Mouse (Mus musculus): ENCODE measurements around the gene Olfr437. TPM values are rescaled to one million over a fixed set of nuclear protein-coding genes. Genes with fewer than 3 reads are reported as not detected.

Gene Olfr437
- total and polyA plus RNA-seq, 3 experiments: not detected

GRCm38 (mm10) chr6:43178129-43178528 lies 15.0 kb downstream of the Olfr437 start:
- DNase-seq (ENCODE audit: low read depth, low spot score): no peak
- Histone ChIP-seq H3K79me2 (ENCODE audit: control insufficient read depth, insufficient read depth, low read length, poor library complexity) (no peaks in the 10 kb centered on the region), H3K9ac (ENCODE audit: control insufficient read depth, low read depth, low read length, poor library complexity, severe bottlenecking) (no peak overlapping the region), H3K9me3 (replicated peaks; ENCODE audit: insufficient read depth, low read length) (no peaks in the 10 kb centered on the region), H3K27ac (ENCODE audit: control insufficient read depth, low read depth, low read length) (no peak overlapping the region), H3K4me1 (ENCODE audit: control insufficient read depth in 1 of 2, insufficient read depth in 2 of 2, low read length in 2 of 2) (no peaks in the 10 kb centered on the region), H3K27me3 (ENCODE audit: control insufficient read depth in 1 of 2, insufficient read depth in 2 of 2, low read length in 2 of 2) (no peaks in the 10 kb centered on the region), H3K4me3 (ENCODE audit: control insufficient read depth in 1 of 2, insufficient read depth in 1 of 2, low read depth in 2 of 2, low read length in 2 of 2) (no peak overlapping the region), H3K36me3 (ENCODE audit: control insufficient read depth in 1 of 2, insufficient read depth in 2 of 2, low read length in 2 of 2) (no peaks in the 10 kb centered on the region)
- no peak for TF ChIP-seq USF1 (IDR thresholded peaks at IDR 0.05; ENCODE audit: low read depth, low read length)
- TF ChIP-seq MAX (IDR thresholded peaks at IDR 0.05; ENCODE audit: low read length): no peak
- no peak for TF ChIP-seq RCOR1 (IDR thresholded peaks at IDR 0.05; ENCODE audit: low read depth, low read length)
- TF ChIP-seq TBP (IDR thresholded peaks at IDR 0.05; ENCODE audit: low read depth, low read length): no peak
- no peak for TF ChIP-seq CTCF (IDR thresholded peaks at IDR 0.05 in 2 of 3, conservative IDR thresholded peaks at IDR 0.05 in 1 of 3; ENCODE audit: control insufficient read depth in 1 of 3, insufficient read depth in 1 of 3, low read depth in 2 of 3, low read length in 3 of 3, poor library complexity in 1 of 3, severe bottlenecking in 1 of 3)
- TF ChIP-seq NELFE (IDR thresholded peaks at IDR 0.05; ENCODE audit: low read depth, low read length): no peak
- TF ChIP-seq JUND (IDR thresholded peaks at IDR 0.05; ENCODE audit: low read depth, low read length): no peak
- TF ChIP-seq ZC3H11A (IDR thresholded peaks at IDR 0.05; ENCODE audit: low read depth, low read length): no peak
- no peak for TF ChIP-seq TAL1 (IDR thresholded peaks at IDR 0.05; ENCODE audit: low read length)
- no peak for TF ChIP-seq POLR2A (IDR thresholded peaks at IDR 0.05; ENCODE audit: control insufficient read depth in 1 of 2, insufficient read depth in 1 of 2, low read depth in 1 of 2, low read length in 2 of 2, poor library complexity in 1 of 2)
- TF ChIP-seq MAFK (IDR thresholded peaks at IDR 0.05; ENCODE audit: borderline replicate concordance, low read depth, low read length): no peak
- no peak for TF ChIP-seq EP300 (IDR thresholded peaks at IDR 0.05; ENCODE audit: low read depth in 1 of 2, low read length in 2 of 2)
- TF ChIP-seq POLR2AphosphoS5 (IDR thresholded peaks at IDR 0.05; ENCODE audit: borderline replicate concordance, low read depth, low read length): no peak
- no peak for TF ChIP-seq TCF12 (IDR thresholded peaks at IDR 0.05; ENCODE audit: low read depth, low read length)
- no peak for TF ChIP-seq RAD21 (IDR thresholded peaks at IDR 0.05; ENCODE audit: low read depth, low read length)
- TF ChIP-seq HCFC1 (IDR thresholded peaks at IDR 0.05; ENCODE audit: low read depth, low read length): no peak
- no peak for TF ChIP-seq ELF1 (IDR thresholded peaks at IDR 0.05; ENCODE audit: low read depth, low read length)
- TF ChIP-seq GATA1 (IDR thresholded peaks at IDR 0.05; ENCODE audit: low read depth, low read length): no peak
- no peak for TF ChIP-seq POLR2AphosphoS2 (IDR thresholded peaks at IDR 0.05; ENCODE audit: low read length)

DNA sequence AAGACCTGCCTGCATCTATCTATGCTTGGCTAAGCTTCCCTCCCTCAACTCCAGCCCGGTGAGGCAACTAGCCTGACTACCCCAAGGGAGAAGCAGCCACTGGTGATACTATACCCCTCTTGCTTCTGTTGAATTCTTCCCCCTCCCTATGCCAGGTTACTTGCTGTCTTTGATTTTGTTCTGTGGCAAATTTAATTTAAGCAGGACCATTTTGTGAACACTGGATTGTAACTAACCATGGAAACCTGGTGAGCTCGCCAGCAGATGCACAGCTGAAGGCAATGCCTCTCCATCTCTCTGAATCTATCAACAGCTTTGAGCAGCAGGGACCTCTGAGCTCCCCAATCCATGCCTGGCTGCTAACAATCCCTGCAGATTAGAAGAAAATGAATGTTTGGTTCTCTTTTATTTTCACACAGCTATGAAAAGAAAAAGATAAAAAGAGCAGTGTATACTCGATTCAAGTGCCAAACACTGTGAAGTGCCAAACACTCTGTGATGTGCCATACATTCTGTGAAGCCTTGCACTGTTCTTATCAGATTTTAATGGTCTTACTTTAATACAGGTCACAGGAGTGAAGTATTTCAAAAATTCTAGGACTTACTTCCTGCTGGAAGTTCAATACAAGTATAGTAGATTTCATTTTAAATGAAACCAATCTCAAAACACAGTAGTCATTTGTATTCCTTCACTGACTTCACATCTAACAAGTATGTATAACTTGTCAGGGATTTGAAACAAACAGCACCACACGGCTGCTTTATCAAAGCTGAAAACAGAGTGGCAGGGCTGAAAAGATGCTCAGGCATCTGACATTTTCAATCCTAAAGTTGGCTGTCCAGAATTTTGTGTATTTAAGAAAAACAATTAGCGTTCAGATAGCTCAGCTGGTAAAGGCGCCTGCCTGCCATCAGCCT lies 15.8 kb downstream of the Olfr437 start:
- no peak overlapping the region for H3K9ac ChIP-seq (ENCODE audit: control insufficient read depth, low read depth, low read length, poor library complexity, severe bottlenecking)
- no peaks in the 10 kb centered on the region for H3K9me3 ChIP-seq (replicated peaks; ENCODE audit: insufficient read depth, low read length)
- H3K79me2 ChIP-seq (ENCODE audit: control insufficient read depth, insufficient read depth, low read length, poor library complexity): no peaks in the 10 kb centered on the region
- no peak overlapping the region for H3K27ac ChIP-seq (ENCODE audit: control insufficient read depth, low read depth, low read length)
- no peaks in the 10 kb centered on the region for H3K36me3 ChIP-seq (ENCODE audit: control insufficient read depth in 1 of 2, insufficient read depth in 2 of 2, low read length in 2 of 2)
- no peaks in the 10 kb centered on the region for H3K27me3 ChIP-seq (ENCODE audit: control insufficient read depth in 1 of 2, insufficient read depth in 2 of 2, low read length in 2 of 2)
- H3K4me1 ChIP-seq (ENCODE audit: control insufficient read depth in 1 of 2, insufficient read depth in 2 of 2, low read length in 2 of 2): no peaks in the 10 kb centered on the region
- DNase-seq (ENCODE audit: low read depth, low spot score): no peak
- no peak overlapping the region for H3K4me3 ChIP-seq (ENCODE audit: control insufficient read depth in 1 of 2, insufficient read depth in 1 of 2, low read depth in 2 of 2, low read length in 2 of 2)
- TF ChIP-seq BHLHE40 (IDR thresholded peaks at IDR 0.05; ENCODE audit: borderline replicate concordance, low read depth, low read length) (no peak), TBP (IDR thresholded peaks at IDR 0.05; ENCODE audit: low read depth, low read length) (no peak), SIN3A (IDR thresholded peaks at IDR 0.05; ENCODE audit: low read length) (no peak), JUND (IDR thresholded peaks at IDR 0.05; ENCODE audit: low read depth, low read length) (no peak), E2F4 (IDR thresholded peaks at IDR 0.05; ENCODE audit: borderline replicate concordance, low read depth, low read length) (no peak), RCOR1 (IDR thresholded peaks at IDR 0.05; ENCODE audit: low read depth, low read length) (no peak), USF2 (IDR thresholded peaks at IDR 0.05; ENCODE audit: borderline replicate concordance in 1 of 2, insufficient read depth in 1 of 2, low read depth in 1 of 2, low read length in 2 of 2) (no peak), MAX (IDR thresholded peaks at IDR 0.05; ENCODE audit: low read length) (no peak), HCFC1 (IDR thresholded peaks at IDR 0.05; ENCODE audit: low read depth, low read length) (no peak), RAD21 (IDR thresholded peaks at IDR 0.05; ENCODE audit: low read depth, low read length) (no peak), MXI1 (IDR thresholded peaks at IDR 0.05; ENCODE audit: low read depth, low read length) (no peak), POLR2A (IDR thresholded peaks at IDR 0.05; ENCODE audit: control insufficient read depth in 1 of 2, insufficient read depth in 1 of 2, low read depth in 1 of 2, low read length in 2 of 2, poor library complexity in 1 of 2) (no peak), MEF2A (IDR thresholded peaks at IDR 0.05; ENCODE audit: extremely low read depth, insufficient replicate concordance, low read depth, low read length, poor library complexity, severe bottlenecking) (no peak), MYC (IDR thresholded peaks at IDR 0.05; ENCODE audit: low read depth, low read length) (no peak), ELF1 (IDR thresholded peaks at IDR 0.05; ENCODE audit: low read depth, low read length) (no peak), ZKSCAN1 (IDR thresholded peaks at IDR 0.05; ENCODE audit: low read depth, low read length) (no peak), GATA1 (IDR thresholded peaks at IDR 0.05; ENCODE audit: low read depth, low read length) (no peak), POLR2AphosphoS5 (IDR thresholded peaks at IDR 0.05; ENCODE audit: borderline replicate concordance, low read depth, low read length) (no peak), KAT2A (conservative IDR thresholded peaks at IDR 0.05; ENCODE audit: low read depth, low read length) (no peak)

All from MEL (cell line).